Mouse (Mus musculus) kidney, adult 9 months (tissue): ENCODE data around the gene Ccdc91.

Experiments used
- DNase-seq: peaks from one replicate; pipeline ENCODE4 v3.0.0; 2022

Ccdc91 gene

GRCm38 (mm10) chr6:147475727-147476613 is at the start of gene Ccdc91:
Ccdc91 (plus strand) TSS chr6:147475828.
- DNase-seq = peak; percentile 93

- DNase-seq = no peak
These were observed 48.6 kb upstream of the Ccdc91 start for GRCm38 (mm10) chr6:147426927-147427487.

- peak; percentile 8 for DNase-seq
These were observed 19.9 kb upstream of the Ccdc91 start for GRCm38 (mm10) chr6:147455775-147456174.

GRCm38 (mm10) chr6:147458637-147459301 is 16.9 kb upstream of the Ccdc91 start:
- no peak for DNase-seq

- no peak for DNase-seq
These were observed 5.6 kb upstream of the Ccdc91 start for GRCm38 (mm10) chr6:147470016-147470415.

GRCm38 (mm10) chr6:147481141-147481540 is 5.5 kb downstream of the Ccdc91 start:
- no peak for DNase-seq

- DNase-seq = no peak
These were observed 14.5 kb downstream of the Ccdc91 start for GRCm38 (mm10) chr6:147490120-147490519.

GRCm38 (mm10) chr6:147492551-147492950 is 16.9 kb downstream of the Ccdc91 start:
- DNase-seq = no peak

GRCm38 (mm10) chr6:147501439-147501838 is 25.8 kb downstream of the Ccdc91 start:
- DNase-seq = no peak

- DNase-seq = no peak
These were observed 30.4 kb downstream of the Ccdc91 start for GRCm38 (mm10) chr6:147506074-147506473.

GRCm38 (mm10) chr6:147506496-147506895 is 30.9 kb downstream of the Ccdc91 start:
- no peak for DNase-seq

- DNase-seq = no peak
These were observed 31.6 kb downstream of the Ccdc91 start for GRCm38 (mm10) chr6:147507186-147507585.

GRCm38 (mm10) chr6:147510516-147510915 is 34.9 kb downstream of the Ccdc91 start:
- DNase-seq = no peak

- no peak for DNase-seq
These were observed 42.3 kb downstream of the Ccdc91 start for GRCm38 (mm10) chr6:147517909-147518308.

GRCm38 (mm10) chr6:147525236-147525635 is 49.6 kb downstream of the Ccdc91 start:
- DNase-seq = no peak

- DNase-seq = peak; percentile 54
These were observed 59.3 kb downstream of the Ccdc91 start for GRCm38 (mm10) chr6:147534971-147535370.

- DNase-seq = no peak
These were observed 62.6 kb downstream of the Ccdc91 start for GRCm38 (mm10) chr6:147538236-147538635.

- peak; percentile 56 for DNase-seq
These were observed 63.5 kb downstream of the Ccdc91 start for GRCm38 (mm10) chr6:147539056-147539600.

- peak; percentile 27 for DNase-seq
These were observed 65.3 kb downstream of the Ccdc91 start for GRCm38 (mm10) chr6:147540942-147541341.

GRCm38 (mm10) chr6:147555591-147555990 is 80.0 kb downstream of the Ccdc91 start:
- DNase-seq = no peak

- no peak for DNase-seq
These were observed 83.7 kb downstream of the Ccdc91 start for GRCm38 (mm10) chr6:147559316-147559715.

GRCm38 (mm10) chr6:147560436-147560835 is 84.8 kb downstream of the Ccdc91 start:
- no peak for DNase-seq

- no peak for DNase-seq
These were observed 93.6 kb downstream of the Ccdc91 start for GRCm38 (mm10) chr6:147569246-147569645.
